ENCODE assay signal across 8 mouse cellular contexts in genomic region chr4:123916748-123917547, GRCm38 (mm10). TPM values are rescaled to one million over a fixed set of nuclear protein-coding genes. Genes with fewer than 3 reads are reported as not detected.
DNase-seq lines count a peak whose midpoint lies in the region; ATAC-seq and TF ChIP-seq lines count a peak whose summit lies in the region.

Gene Rragc, plus strand, starts transcription at chr4:123917446.

- no peaks in the 10 kb centered on the region for H3K9me3 ChIP-seq in CH12.LX (replicated peaks; ENCODE audit: low read length)
- no peaks in the 10 kb centered on the region for H3K9me3 ChIP-seq in forebrain, embryonic 12.5 days
- H3K9me3 ChIP-seq in heart, postnatal 0 days (replicated peaks; ENCODE audit: control insufficient read depth, low read length), result no peaks in the 10 kb centered on the region
- H3K9me3 ChIP-seq in liver, embryonic 16.5 days (replicated peaks; ENCODE audit: control insufficient read depth, low read length), result no peaks in the 10 kb centered on the region
- no peaks in the 10 kb centered on the region for H3K9me3 ChIP-seq in neural tube, embryonic 13.5 days

- no peak for TF ChIP-seq RAD21 in CH12.LX (IDR thresholded peaks at IDR 0.05; ENCODE audit: low read depth, low read length)

- in situ Hi-C loops in CH12.LX (cut with MboI; ENCODE audit: low pct_ligation_motif_present, low pct_unique_long_range_greater_than_20kb, low sequenced_read_pairs), result no loop called here

- H3K4me3 ChIP-seq in CH12.LX (replicated peaks in 1 of 3; ENCODE audit: low read depth in 2 of 3, low read length in 2 of 3, poor library complexity in 1 of 3), result peak within 1 kb of the TSS; percentile 85 to 98 (median 95)
- peak within 1 kb of the TSS; percentile 79 for H3K4me3 ChIP-seq in forebrain, embryonic 12.5 days (replicated peaks)
- peak within 1 kb of the TSS; percentile 93 for H3K4me3 ChIP-seq in heart, postnatal 0 days (ENCODE audit: low read depth, low read length)
- H3K4me3 ChIP-seq in liver, embryonic 16.5 days (ENCODE audit: low read depth, low read length), result peak within 1 kb of the TSS; percentile 97
- peak within 1 kb of the TSS; percentile 100 for H3K4me3 ChIP-seq in neural tube, embryonic 13.5 days
- peak within 1 kb of the TSS; percentile 99 for H3K4me3 ChIP-seq in testis, adult 2 months (ENCODE audit: control insufficient read depth, low read depth, low read length)

- peaks cover 39% of the 10 kb centered on the region for H3K79me2 ChIP-seq in CH12.LX (replicated peaks; ENCODE audit: control insufficient read depth, extremely low read depth, insufficient read depth, poor library complexity, severe bottlenecking)

- TF ChIP-seq CTCF in CH12.LX (conservative IDR thresholded peaks at IDR 0.05 in 1 of 2, IDR thresholded peaks at IDR 0.05 in 1 of 2; ENCODE audit: low read depth in 2 of 2, low read length in 2 of 2), result no peak
- TF ChIP-seq CTCF in heart, postnatal 0 days (IDR thresholded peaks at IDR 0.05; ENCODE audit: low read depth), result no peak
- TF ChIP-seq CTCF in testis, adult 2 months (IDR thresholded peaks at IDR 0.05; ENCODE audit: control insufficient read depth, insufficient read depth, insufficient replicate concordance, low read depth, low read length), result no peak

- H3K4me2 ChIP-seq in CH12.LX (ENCODE audit: insufficient read depth, low read depth, poor library complexity, severe bottlenecking), result peak within 1 kb of the TSS; percentile 96
- peak within 1 kb of the TSS; percentile 91 for H3K4me2 ChIP-seq in forebrain, embryonic 12.5 days
- H3K4me2 ChIP-seq in heart, postnatal 0 days (ENCODE audit: low read depth, low read length), result peak within 1 kb of the TSS; percentile 86
- H3K4me2 ChIP-seq in liver, embryonic 16.5 days (ENCODE audit: low read depth, low read length), result peak within 1 kb of the TSS; percentile 90
- H3K4me2 ChIP-seq in neural tube, embryonic 13.5 days, result peak within 1 kb of the TSS; percentile 92

- peaks cover 8 to 34% of the 10 kb centered on the region in 2 experiments; a peak in 3 of 4 replicates for H3K4me1 ChIP-seq in CH12.LX (ENCODE audit: control insufficient read depth in 1 of 2, insufficient read depth in 2 of 2)
- H3K4me1 ChIP-seq in forebrain, embryonic 12.5 days, result peaks cover 24% of the 10 kb centered on the region
- H3K4me1 ChIP-seq in heart, postnatal 0 days (ENCODE audit: control insufficient read depth, insufficient read depth), result peaks cover 26% of the 10 kb centered on the region
- H3K4me1 ChIP-seq in liver, embryonic 16.5 days (ENCODE audit: control insufficient read depth, low read depth, low read length), result peaks cover 17% of the 10 kb centered on the region
- peaks cover 24% of the 10 kb centered on the region for H3K4me1 ChIP-seq in neural tube, embryonic 13.5 days (replicated peaks)
- H3K4me1 ChIP-seq in testis, adult 2 months (ENCODE audit: control insufficient read depth, insufficient read depth, low read length), result peaks cover 6% of the 10 kb centered on the region

- no peak for TF ChIP-seq EP300 in CH12.LX (IDR thresholded peaks at IDR 0.05; ENCODE audit: low read length)
- peak; percentile 97 for TF ChIP-seq EP300 in heart, postnatal 0 days (IDR thresholded peaks at IDR 0.05; ENCODE audit: low read depth)

- peak; percentile 97 for DNase-seq in CH12.LX (ENCODE audit: extremely low read depth)
- DNase-seq in c-Kit-positive CD71-positive TER-119-negative erythroid progenitor cells, embryonic 14.5 days (ENCODE audit: low read depth), result peak; percentile 97
- peak; percentile 99 for DNase-seq in heart, postnatal 0 days (ENCODE audit: low spot score)
- peak; percentile 100 for DNase-seq in kidney, postnatal 4 days

- peak; percentile 100 for ATAC-seq in forebrain, embryonic 12.5 days (ENCODE audit: low FRiP score)
- peak; percentile 99 for ATAC-seq in heart, postnatal 0 days (ENCODE audit: insufficient read depth, low read depth)
- peak; percentile 99 for ATAC-seq in liver, embryonic 16.5 days (ENCODE audit: low read depth)
- peak; percentile 99 for ATAC-seq in neural tube, embryonic 13.5 days (ENCODE audit: low read depth)

- no peaks in the 10 kb centered on the region for H3K27me3 ChIP-seq in CH12.LX (replicated peaks)
- no peaks in the 10 kb centered on the region for H3K27me3 ChIP-seq in forebrain, embryonic 12.5 days
- no peaks in the 10 kb centered on the region for H3K27me3 ChIP-seq in heart, postnatal 0 days (ENCODE audit: control insufficient read depth, insufficient read depth, low read length)
- no peaks in the 10 kb centered on the region for H3K27me3 ChIP-seq in liver, embryonic 16.5 days (ENCODE audit: control insufficient read depth, insufficient read depth, low read depth, low read length)
- H3K27me3 ChIP-seq in neural tube, embryonic 13.5 days, result no peaks in the 10 kb centered on the region
- H3K27me3 ChIP-seq in testis, adult 2 months (ENCODE audit: control insufficient read depth, insufficient read depth, low read length), result no peaks in the 10 kb centered on the region

- dilution Hi-C loops in CH12.LX (cut with MboI; ENCODE audit: extremely low pct_ligation_motif_present, extremely low pct_unique_long_range_greater_than_20kb, low sequenced_read_pairs), result no loop called here

- H3K36me3 ChIP-seq in CH12.LX (replicated peaks in 1 of 2; ENCODE audit: control insufficient read depth in 1 of 2, insufficient read depth in 1 of 2, low read length in 1 of 2), result peaks cover 20 to 42% of the 10 kb centered on the region in 2 experiments
- H3K36me3 ChIP-seq in forebrain, embryonic 12.5 days (replicated peaks), result peaks cover 23% of the 10 kb centered on the region
- peaks cover 29% of the 10 kb centered on the region for H3K36me3 ChIP-seq in heart, postnatal 0 days (replicated peaks; ENCODE audit: control insufficient read depth, insufficient read depth, low read length)
- H3K36me3 ChIP-seq in liver, embryonic 16.5 days (ENCODE audit: control insufficient read depth, insufficient read depth), result peaks cover 7% of the 10 kb centered on the region
- peaks cover 37% of the 10 kb centered on the region for H3K36me3 ChIP-seq in neural tube, embryonic 13.5 days
- H3K36me3 ChIP-seq in testis, adult 2 months (ENCODE audit: control insufficient read depth, insufficient read depth, low read length), result no peaks in the 10 kb centered on the region; the same call in 1 of the 2 replicates

- WGBS in forebrain, embryonic 12.5 days, result under 1% methylated on average over 49 of the region's 49 CpGs
- WGBS in heart, postnatal 0 days, result under 1% methylated on average over 46 of the region's 49 CpGs
- under 1% methylated on average over 49 of the region's 49 CpGs for WGBS in liver, embryonic 16.5 days (ENCODE audit: insufficient replicate concordance)
- 1% methylated on average over 49 of the region's 49 CpGs for WGBS in neural tube, embryonic 13.5 days

- H3K27ac ChIP-seq in CH12.LX (ENCODE audit: insufficient read depth, low read depth), result peak within 1 kb of the TSS; percentile 67
- peak within 1 kb of the TSS; percentile 82 for H3K27ac ChIP-seq in forebrain, embryonic 12.5 days
- peak within 1 kb of the TSS; percentile 89 for H3K27ac ChIP-seq in heart, postnatal 0 days (ENCODE audit: low read depth)
- H3K27ac ChIP-seq in liver, embryonic 16.5 days (ENCODE audit: low read length), result peak within 1 kb of the TSS; percentile 90
- H3K27ac ChIP-seq in neural tube, embryonic 13.5 days (replicated peaks), result peak within 1 kb of the TSS; percentile 88
- peak within 1 kb of the TSS; percentile 98 for H3K27ac ChIP-seq in testis, adult 2 months (ENCODE audit: control insufficient read depth, insufficient read depth, low read depth, low read length)

- peak within 1 kb of the TSS; percentile 96 for H3K9ac ChIP-seq in CH12.LX (ENCODE audit: insufficient read depth, low read depth)
- peak within 1 kb of the TSS; percentile 91 for H3K9ac ChIP-seq in forebrain, embryonic 12.5 days
- peak within 1 kb of the TSS; percentile 95 for H3K9ac ChIP-seq in heart, postnatal 0 days (replicated peaks; ENCODE audit: low read depth, low read length)
- H3K9ac ChIP-seq in liver, embryonic 16.5 days (ENCODE audit: low read depth, low read length), result peak within 1 kb of the TSS; percentile 90
- H3K9ac ChIP-seq in neural tube, embryonic 13.5 days, result peak within 1 kb of the TSS; percentile 98

- peak; percentile 88 for TF ChIP-seq POLR2A in CH12.LX (IDR thresholded peaks at IDR 0.05; ENCODE audit: low read depth, low read length)
- peak; percentile 82 for TF ChIP-seq POLR2A in testis, adult 2 months (IDR thresholded peaks at IDR 0.05; ENCODE audit: control insufficient read depth, low read depth, low read length)

TF ChIP-seq in CH12.LX, 34 proteins besides CTCF, POLR2A, EP300 and RAD21 (continues in another document):
- TF ChIP-seq RCOR1 (conservative IDR thresholded peaks at IDR 0.05; ENCODE audit: low read depth, low read length) (no peak), TCF12 (IDR thresholded peaks at IDR 0.05; ENCODE audit: low read depth, low read length) (peak; percentile 52; the same call in 1 of the 2 replicates), ZKSCAN1 (IDR thresholded peaks at IDR 0.05; ENCODE audit: borderline replicate concordance, low read depth, low read length) (no peak), MAFK (IDR thresholded peaks at IDR 0.05; ENCODE audit: insufficient replicate concordance, low read length) (no peak), ELF1 (IDR thresholded peaks at IDR 0.05; ENCODE audit: low read depth, low read length) (peak; percentile 78), USF2 (conservative IDR thresholded peaks at IDR 0.05; ENCODE audit: low read depth, low read length) (peak; percentile 97), PAX5 (IDR thresholded peaks at IDR 0.05; ENCODE audit: low read length) (no peak), MXI1 (IDR thresholded peaks at IDR 0.05; ENCODE audit: low read depth, low read length) (peak; percentile 92), KAT2A (IDR thresholded peaks at IDR 0.05; ENCODE audit: insufficient replicate concordance, low read length) (peak; percentile 74; the same call in 1 of the 2 replicates), TBP (conservative IDR thresholded peaks at IDR 0.05; ENCODE audit: low read depth, low read length) (0 out of 2 replicates have a peak, but pooled peaks have one; percentile 32), CHD2 (IDR thresholded peaks at IDR 0.05; ENCODE audit: low read length) (peak; percentile 94), USF1 (IDR thresholded peaks at IDR 0.05; ENCODE audit: low read depth, low read length) (peak; percentile 99), ZMIZ1 (IDR thresholded peaks at IDR 0.05; ENCODE audit: low read depth, low read length) (peak; percentile 56; the same call in 1 of the 2 replicates)

RNA-seq across cellular contexts. Expression of gene Rragc, which starts in this region (rescaled TPM):
- total RNA-seq in CH12.LX (2012; rRNA removed) (23.6 and 24.0 TPM in 2 replicates), CH12.LX (2014; rRNA removed) (67.6 and 77.9 TPM in 2 replicates)
- polyA plus RNA-seq in CH12.LX (2012; ENCODE audit: insufficient read length, low read depth), result 49.0 and 49.1 TPM in 2 replicates
- polyA plus RNA-seq in forebrain, embryonic 12.5 days (2016; fragmentation: Nextera tagmentation; extraction: Ambion mirVana), result 53.6 and 56.6 TPM in 2 replicates
- 43.0 and 50.7 TPM in 2 replicates for total RNA-seq in heart, postnatal 0 days (2014; rRNA removed; ENCODE audit: low replicate concordance)
- polyA plus RNA-seq in heart, postnatal 0 days (2015; fragmentation: Nextera tagmentation; extraction: Ambion mirVana), result 30.2 and 34.2 TPM in 2 replicates
- 19.0 and 19.4 TPM in 2 replicates for polyA plus RNA-seq in liver, embryonic 16.5 days (2015; fragmentation: Nextera tagmentation; extraction: Ambion mirVana)
- polyA plus RNA-seq in neural tube, embryonic 13.5 days (2015; fragmentation: Nextera tagmentation; extraction: Ambion mirVana), result 49.9 and 58.3 TPM in 2 replicates
- polyA plus RNA-seq in testis, adult 2 months (2012; rRNA removed), result 24.9 and 27.7 TPM in 2 replicates

Comparison
In these comparisons a context has a peak if more than half of its experiments do, and no peak if none do; other contexts are left out.
1. Peak in every context shown above with its lines: DNase-seq, ATAC-seq, H3K4me3 ChIP-seq and H3K27ac ChIP-seq.